Mouse (Mus musculus) MEL (cell line): Measurements from ENCODE around the gene Cxcr5. TPM values are rescaled to one million over a fixed set of nuclear protein-coding genes. Genes with fewer than 3 reads are reported as not detected.

Experiments
- DNase-seq: peaks from one replicate; pipeline ENCODE4 v3.0.0; 2011; ENCODE audit warnings: low read depth, low spot score
- H3K27ac ChIP-seq: 2 replicates; pipeline ENCODE4 v1.5.1; 2012; ENCODE audit warnings: low read depth, mild to moderate bottlenecking, control low read depth, low read length, moderate library complexity; ENCODE audit not compliant: control insufficient read depth
- H3K27me3 ChIP-seq, 2 experiments: fragments of 150-350 bp in 1 of 2; sonication (generic) in 1 of 2; 2 replicates each; pipeline ENCODE4 v1.6.1; 2012; ENCODE audit warnings: low read length in 2 of 2, mild to moderate bottlenecking in 2 of 2, improper control_type of control experiment in 1 of 2, moderate library complexity in 1 of 2; ENCODE audit not compliant: insufficient read depth in 2 of 2, control insufficient read depth in 1 of 2
- H3K36me3 ChIP-seq, 2 experiments: 2 replicates each; pipeline ENCODE4 v1.6.1; 2012 to 2014; ENCODE audit warnings: low read length in 2 of 2, improper control_type of control experiment in 1 of 2, inconsistent platforms in 1 of 2, mild to moderate bottlenecking in 1 of 2; ENCODE audit not compliant: insufficient read depth in 2 of 2, control insufficient read depth in 1 of 2
- H3K4me1 ChIP-seq, 2 experiments: fragments of 150-350 bp in 1 of 2; sonication (generic) in 1 of 2; 2 replicates each; pipeline ENCODE4 v1.6.1; 2012; ENCODE audit warnings: low read length in 2 of 2, improper control_type of control experiment in 1 of 2, mild to moderate bottlenecking in 1 of 2; ENCODE audit not compliant: insufficient read depth in 2 of 2, control insufficient read depth in 1 of 2
- H3K4me3 ChIP-seq, 2 experiments: fragments of 150-350 bp in 1 of 2; sonication (generic) in 1 of 2; 2 replicates each; pipeline ENCODE4 v1.5.1; 2012; ENCODE audit warnings: low read depth in 2 of 2, low read length in 2 of 2, mild to moderate bottlenecking in 2 of 2, moderate library complexity in 2 of 2, control low read depth in 1 of 2, improper control_type of control experiment in 1 of 2; ENCODE audit not compliant: control insufficient read depth in 1 of 2, insufficient read depth in 1 of 2
- H3K79me2 ChIP-seq: 2 replicates; pipeline ENCODE4 v1.6.1; 2012; ENCODE audit warnings: mild to moderate bottlenecking, low read length, moderate library complexity; ENCODE audit not compliant: control insufficient read depth, poor library complexity, insufficient read depth
- H3K9ac ChIP-seq: 2 replicates; pipeline ENCODE4 v1.6.1; 2012; ENCODE audit warnings: low read depth, mild to moderate bottlenecking, control low read depth, low read length, moderate library complexity; ENCODE audit not compliant: control insufficient read depth, poor library complexity, severe bottlenecking
- H3K9me3 ChIP-seq: fragments of 150-350 bp; sonication (generic); replicated peaks from 2 replicates; pipeline ENCODE4 v1.6.1; 2012; ENCODE audit warnings: mild to moderate bottlenecking, low read length, improper control_type of control experiment, moderate library complexity; ENCODE audit not compliant: insufficient read depth
- BHLHE40 ChIP-seq: IDR thresholded peaks from 2 replicates; pipeline ENCODE4 v1.6.1; 2012; ENCODE audit warnings: low read depth, mild to moderate bottlenecking, inconsistent platforms, low read length, improper control_type of control experiment, borderline replicate concordance
- CHD2 ChIP-seq: IDR thresholded peaks from 2 replicates; pipeline ENCODE4 v1.6.1; 2011; ENCODE audit warnings: low read length, improper control_type of control experiment
- E2F4 ChIP-seq: IDR thresholded peaks from 2 replicates; pipeline ENCODE4 v1.6.1; 2011; ENCODE audit warnings: low read depth, low read length, improper control_type of control experiment, borderline replicate concordance
- ELF1 ChIP-seq: IDR thresholded peaks from 2 replicates; pipeline ENCODE4 v1.6.1; 2014; ENCODE audit warnings: low read depth, mild to moderate bottlenecking, inconsistent platforms, low read length, improper control_type of control experiment, moderate library complexity
- EP300 ChIP-seq, 2 experiments: IDR thresholded peaks; 2 replicates each; pipeline ENCODE4 v1.6.1; 2011; ENCODE audit warnings: improper control_type of control experiment in 2 of 2, low read length in 2 of 2, low read depth in 1 of 2, mild to moderate bottlenecking in 1 of 2
- GABPA ChIP-seq: IDR thresholded peaks from 2 replicates; pipeline ENCODE4 v1.6.1; 2012; ENCODE audit warnings: low read depth, mild to moderate bottlenecking, inconsistent platforms, low read length, improper control_type of control experiment, moderate library complexity
- GATA1 ChIP-seq: IDR thresholded peaks from 2 replicates; pipeline ENCODE4 v1.6.1; 2011; ENCODE audit warnings: low read depth, low read length, improper control_type of control experiment
- JUND ChIP-seq: IDR thresholded peaks from 2 replicates; pipeline ENCODE4 v1.6.1; 2011; ENCODE audit warnings: low read depth, mild to moderate bottlenecking, improper control_type of control experiment, low read length
- MAFK ChIP-seq: IDR thresholded peaks from 2 replicates; pipeline ENCODE4 v1.6.1; 2011; ENCODE audit warnings: low read depth, mild to moderate bottlenecking, low read length, improper control_type of control experiment, borderline replicate concordance
- MEF2A ChIP-seq: IDR thresholded peaks from 2 replicates; pipeline ENCODE4 v1.6.1; 2014; ENCODE audit warnings: low read depth, mild to moderate bottlenecking, inconsistent platforms, low read length, improper control_type of control experiment; ENCODE audit not compliant: poor library complexity, insufficient replicate concordance, severe bottlenecking; ENCODE audit errors: extremely low read depth
- MYB ChIP-seq: IDR thresholded peaks from 2 replicates; pipeline ENCODE4 v1.6.1; 2011; ENCODE audit warnings: mild to moderate bottlenecking, low read depth, low read length, improper control_type of control experiment
- NELFE ChIP-seq: IDR thresholded peaks from 2 replicates; pipeline ENCODE4 v1.6.1; 2011; ENCODE audit warnings: low read depth, low read length, improper control_type of control experiment
- POLR2A ChIP-seq, 2 experiments: IDR thresholded peaks; 2 replicates each; pipeline ENCODE4 v1.6.1; 2011 to 2012; ENCODE audit warnings: low read length in 2 of 2, mild to moderate bottlenecking in 2 of 2, control low read depth in 1 of 2, improper control_type of control experiment in 1 of 2, low read depth in 1 of 2, moderate library complexity in 1 of 2; ENCODE audit not compliant: control insufficient read depth in 1 of 2, insufficient read depth in 1 of 2, poor library complexity in 1 of 2
- RCOR1 ChIP-seq: IDR thresholded peaks from 2 replicates; pipeline ENCODE4 v1.6.1; 2012; ENCODE audit warnings: low read depth, mild to moderate bottlenecking, inconsistent platforms, low read length, improper control_type of control experiment
- SIN3A ChIP-seq: IDR thresholded peaks from 2 replicates; pipeline ENCODE4 v1.6.1; 2012; ENCODE audit warnings: low read length, improper control_type of control experiment, inconsistent platforms
- TBP ChIP-seq: IDR thresholded peaks from 2 replicates; pipeline ENCODE4 v1.8.0; 2011; ENCODE audit warnings: low read depth, low read length, improper control_type of control experiment
- TCF12 ChIP-seq: IDR thresholded peaks from 2 replicates; pipeline ENCODE4 v1.6.1; 2014; ENCODE audit warnings: low read depth, mild to moderate bottlenecking, inconsistent platforms, low read length, improper control_type of control experiment, moderate library complexity
- USF1 ChIP-seq: IDR thresholded peaks from 2 replicates; pipeline ENCODE4 v1.6.1; 2014; ENCODE audit warnings: low read depth, mild to moderate bottlenecking, inconsistent platforms, low read length, improper control_type of control experiment, moderate library complexity
- USF2 ChIP-seq, 2 experiments: IDR thresholded peaks; 2 replicates each; pipeline ENCODE4 v1.6.1; 2011 to 2012; ENCODE audit warnings: improper control_type of control experiment in 2 of 2, low read length in 2 of 2, borderline replicate concordance in 1 of 2, inconsistent platforms in 1 of 2, low read depth in 1 of 2, mild to moderate bottlenecking in 1 of 2; ENCODE audit not compliant: insufficient read depth in 1 of 2
- ZC3H11A ChIP-seq: IDR thresholded peaks from 2 replicates; pipeline ENCODE4 v1.6.1; 2012; ENCODE audit warnings: low read depth, mild to moderate bottlenecking, inconsistent platforms, low read length, improper control_type of control experiment
- ZKSCAN1 ChIP-seq: IDR thresholded peaks from 2 replicates; pipeline ENCODE4 v1.6.1; 2012; ENCODE audit warnings: low read depth, mild to moderate bottlenecking, inconsistent platforms, low read length, improper control_type of control experiment, moderate library complexity
- ZMIZ1 ChIP-seq: IDR thresholded peaks from 2 replicates; pipeline ENCODE4 v1.6.1; 2012; ENCODE audit warnings: low read depth, mild to moderate bottlenecking, inconsistent platforms, low read length, improper control_type of control experiment, moderate library complexity
- polyA plus RNA-seq, 2 experiments: library from polyadenylated mRNA; stranded (reverse) in 1 of 2; unstranded in 1 of 2; fragments of >175 nt in 1 of 2; fragments of >200 nt in 1 of 2; gene quantifications; 2 replicates each; pipeline versions ENCODE4 v1.2.1 to v1.2.4; 2012; ENCODE audit warnings: low replicate concordance in 2 of 2, low read depth in 1 of 2; ENCODE audit not compliant: insufficient read length in 2 of 2, insufficient read depth in 1 of 2, missing spikeins in 1 of 2
- total RNA-seq: library from RNA; depleted of rRNA; stranded (reverse); fragments of 300-350 nt; gene quantifications from 2 replicates; pipeline ENCODE4 v1.2.3, GENCODE M21; 2012

Gene Cxcr5
- total and polyA plus RNA-seq, 3 experiments = 0.18 TPM; not detected in 2

DNA sequence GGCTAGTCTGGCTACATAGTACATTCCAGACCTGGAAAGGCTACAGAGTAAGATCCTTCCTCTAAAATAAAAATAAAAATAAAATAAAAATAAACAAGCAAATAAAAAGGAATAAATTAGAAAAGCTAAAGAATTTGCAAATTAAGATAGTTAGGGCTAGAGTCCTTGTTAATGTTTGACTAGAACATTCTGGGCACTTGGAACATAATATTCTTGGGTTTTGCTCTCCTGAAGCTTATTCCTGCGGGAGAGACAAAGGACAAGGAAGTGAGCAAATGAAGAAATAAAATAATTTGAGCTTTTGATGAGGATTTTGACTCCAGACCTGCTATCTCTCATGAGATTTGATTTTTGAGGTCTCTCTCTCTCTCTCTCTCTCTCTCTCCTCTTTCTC is 33.9 kb upstream of the Cxcr5 start:
- H3K27ac ChIP-seq = no peak overlapping the region
- TF ChIP-seq CHD2 = no peak
- no peak for TF ChIP-seq BHLHE40
- TF ChIP-seq JUND = no peak
- TF ChIP-seq RCOR1 = no peak
- no peak for TF ChIP-seq ELF1
- TF ChIP-seq USF2 (IDR thresholded peaks at IDR 0.05; ENCODE audit: borderline replicate concordance in 1 of 2, insufficient read depth in 1 of 2, low read depth in 1 of 2, low read length in 2 of 2) = no peak
- no peak for TF ChIP-seq USF1
- no peak for TF ChIP-seq EP300 (IDR thresholded peaks at IDR 0.05; ENCODE audit: low read depth in 1 of 2, low read length in 2 of 2)
- no peak for TF ChIP-seq GABPA
- TF ChIP-seq MAFK = no peak

DNA sequence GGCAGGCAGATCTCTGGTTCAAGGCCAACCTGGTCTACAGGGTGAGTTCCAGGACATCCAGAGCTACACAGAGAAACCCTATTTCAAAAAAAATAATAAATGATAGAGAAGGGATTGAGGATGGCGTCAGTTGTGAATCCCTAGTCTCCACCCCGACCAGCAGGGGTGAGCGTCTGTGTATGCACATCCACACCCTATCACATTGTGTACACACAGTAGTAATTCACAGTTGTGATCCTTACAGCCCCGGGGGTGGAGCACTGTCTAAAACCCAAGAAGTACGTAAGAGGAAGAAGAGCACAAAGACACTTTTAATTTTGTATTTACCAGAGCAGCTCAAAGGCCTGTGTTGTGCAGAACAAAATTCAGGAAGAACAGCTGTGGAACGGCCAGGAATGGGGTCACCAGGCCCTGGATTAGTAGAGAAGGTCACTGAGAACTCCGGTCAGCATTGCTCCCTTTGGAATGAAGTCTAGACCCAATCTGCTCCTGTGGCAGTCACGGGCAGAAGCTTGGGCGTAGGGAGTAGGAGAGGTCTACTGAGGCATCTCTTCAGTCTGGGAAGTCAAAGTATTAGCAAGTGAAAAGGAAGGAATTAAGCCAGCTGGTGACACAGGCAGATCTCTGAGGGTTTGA is 33.3 kb upstream of the Cxcr5 start:
- Histone ChIP-seq H3K27me3 (no peaks in the 10 kb centered on the region), H3K9ac (no peak overlapping the region), H3K9me3 (no peaks in the 10 kb centered on the region), H3K4me3 (no peak overlapping the region), H3K4me1 (peaks cover 7 to 9% of the 10 kb centered on the region in 2 experiments; a peak in 3 of 4 replicates), H3K79me2 (no peaks in the 10 kb centered on the region), H3K36me3 (peaks cover 0 to 14% of the 10 kb centered on the region in 2 experiments; a peak in 2 of 4 replicates), H3K27ac (no peak overlapping the region)
- TF ChIP-seq E2F4 (no peak), TBP (no peak), USF1 (no peak), POLR2A (IDR thresholded peaks at IDR 0.05; ENCODE audit: control insufficient read depth in 1 of 2, insufficient read depth in 1 of 2, low read depth in 1 of 2, low read length in 2 of 2, poor library complexity in 1 of 2) (no peak), ZMIZ1 (no peak), SIN3A (no peak), MEF2A (no peak), GATA1 (no peak), MYB (no peak), ZKSCAN1 (no peak), TCF12 (no peak), NELFE (no peak), USF2 (IDR thresholded peaks at IDR 0.05; ENCODE audit: borderline replicate concordance in 1 of 2, insufficient read depth in 1 of 2, low read depth in 1 of 2, low read length in 2 of 2) (no peak), ZC3H11A (no peak)
- no peak for DNase-seq

More for the DNA sequence above, 33.9 kb upstream of the Cxcr5 start:
- Histone ChIP-seq H3K4me1 (peaks cover 7 to 9% of the 10 kb centered on the region in 2 experiments; a peak in 3 of 4 replicates), H3K4me3 (no peak overlapping the region), H3K36me3 (peaks cover 0 to 14% of the 10 kb centered on the region in 2 experiments; a peak in 2 of 4 replicates), H3K9me3 (no peaks in the 10 kb centered on the region), H3K79me2 (no peaks in the 10 kb centered on the region), H3K27me3 (no peaks in the 10 kb centered on the region), H3K9ac (no peak overlapping the region)
- no peak for DNase-seq
